Mouse (Mus musculus): ENCODE measurements around the gene Megf11. TPM values are rescaled to one million over a fixed set of nuclear protein-coding genes. Genes with fewer than 3 reads are reported as not detected.
"Not testable (repeated sequence)": the region's sequence is repeated elsewhere in the genome, so short reads cannot be mapped to it uniquely, and the experiment has no call there.

The Megf11 gene
- total RNA-seq, 2 experiments from 2014 or later = 0.74 to 1.3 TPM

DNA sequence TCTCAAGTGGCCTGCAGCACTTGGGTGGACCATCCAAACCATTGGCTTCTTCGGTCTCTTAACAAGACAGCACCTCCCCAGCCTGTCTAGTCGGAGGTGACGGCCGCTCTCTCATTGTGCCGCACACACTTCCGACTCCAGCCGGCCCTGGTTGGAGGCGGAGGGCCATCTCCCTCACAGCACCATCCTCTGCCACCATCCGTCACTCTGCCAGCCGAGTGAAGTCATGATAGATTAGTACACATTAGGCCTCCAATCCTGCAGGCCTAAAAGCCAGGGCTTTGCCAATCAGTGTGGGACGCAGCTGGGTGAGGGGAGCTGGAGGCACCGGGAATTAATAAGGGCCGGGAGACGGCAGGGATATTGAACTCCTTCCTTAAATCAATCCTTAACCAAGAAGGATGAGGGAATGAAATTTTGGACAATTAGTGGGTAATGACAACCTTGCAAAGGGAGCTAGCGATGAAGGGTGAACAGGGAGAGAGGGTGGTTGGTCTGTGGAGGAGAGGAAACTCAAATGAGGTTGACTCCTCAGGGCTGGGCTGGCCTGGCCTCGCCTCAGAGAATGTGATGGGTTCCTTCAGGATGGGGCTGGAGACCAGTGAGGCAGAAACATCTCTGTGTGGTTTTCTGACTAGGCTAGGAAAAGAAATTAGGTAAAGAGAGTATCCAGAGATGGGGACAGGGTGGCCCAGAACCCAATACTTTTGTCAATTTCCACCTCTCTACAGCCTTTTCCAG is 76.3 kb downstream of the Megf11 start:
- DNase-seq (ENCODE audit: low spot score in 2 of 2) = no peak

DNA sequence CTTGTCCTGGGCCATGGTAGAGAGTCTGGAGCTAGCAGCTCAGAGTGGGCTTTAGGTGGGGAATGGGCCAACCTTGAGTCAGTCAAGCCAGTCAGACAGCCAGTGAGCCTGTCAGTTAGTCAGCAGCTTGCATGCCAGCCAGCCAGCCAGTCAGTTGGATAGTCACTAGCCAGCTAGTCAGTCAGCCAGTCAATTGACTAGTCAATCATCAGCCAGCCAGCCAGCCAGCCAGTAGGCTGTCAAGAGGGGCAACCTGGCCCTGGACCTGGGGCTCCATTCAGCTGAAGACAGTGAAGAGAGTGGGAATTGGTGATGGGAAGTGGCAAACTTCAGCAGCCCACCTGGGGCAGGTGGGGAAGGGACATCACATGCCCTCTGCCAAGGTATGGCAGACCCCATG is 77.4 kb downstream of the Megf11 start:
- no peak for DNase-seq (ENCODE audit: low spot score in 2 of 2)

DNA sequence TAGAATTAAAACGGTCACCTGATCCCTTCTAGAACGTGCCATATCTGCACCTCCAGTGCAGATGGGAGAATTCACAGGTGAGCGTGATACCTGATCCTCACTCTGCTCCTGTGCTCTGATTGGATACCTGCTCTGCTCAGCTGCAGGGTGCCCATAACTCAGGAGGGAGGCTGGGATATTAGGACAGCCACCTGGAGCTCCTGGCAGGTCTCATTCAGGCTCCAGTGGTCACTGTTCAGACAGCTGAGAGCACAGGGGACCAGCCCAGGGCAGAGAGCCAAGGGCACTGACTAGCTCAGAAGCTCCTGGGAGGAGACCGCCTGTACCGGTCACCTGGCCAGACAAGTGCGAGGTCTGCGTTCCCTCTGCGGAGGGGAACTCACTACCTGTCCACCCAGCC is 80.7 kb downstream of the Megf11 start:
- no peak for DNase-seq (ENCODE audit: low spot score in 2 of 2)

DNA sequence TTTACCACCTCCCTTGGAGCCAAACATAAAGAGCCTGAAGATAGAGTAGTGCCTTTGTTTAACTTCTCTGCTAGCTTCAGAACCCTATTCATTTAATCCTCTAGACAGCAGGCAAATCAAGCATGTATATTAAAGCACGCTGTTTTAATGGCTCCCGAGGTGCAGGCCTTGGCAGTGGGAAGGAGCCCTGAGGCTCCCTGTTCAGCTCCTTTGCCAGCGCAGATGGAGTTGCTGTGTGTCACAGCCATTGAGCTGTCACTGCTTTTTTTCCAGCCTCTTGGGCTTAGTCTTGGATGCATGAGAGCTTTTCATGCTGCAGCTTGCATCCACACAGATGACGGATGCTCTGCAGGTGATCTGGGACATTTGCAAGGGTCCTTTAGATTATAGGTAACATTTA is 81.1 kb downstream of the Megf11 start:
- no peak for DNase-seq (ENCODE audit: low spot score in 2 of 2)

DNA sequence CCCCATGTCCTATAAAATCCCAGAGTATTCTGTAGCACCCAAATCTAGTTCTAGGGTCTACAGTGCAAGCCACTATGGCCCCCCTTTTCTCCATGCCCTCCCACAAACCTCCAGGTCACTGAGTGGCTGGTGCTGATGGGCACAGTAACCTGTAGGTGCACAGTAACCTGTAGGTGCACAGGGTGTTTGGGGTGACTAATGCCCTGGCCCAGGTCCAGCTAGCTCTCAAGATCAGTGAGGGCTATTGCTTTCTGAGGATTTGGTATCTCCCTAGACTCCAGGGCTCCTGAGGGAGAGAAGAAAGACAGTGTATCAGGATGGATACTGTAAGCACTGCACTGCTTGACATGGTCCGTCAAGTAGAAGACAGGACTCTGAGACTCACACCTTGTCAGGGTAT is 85.4 kb downstream of the Megf11 start:
- DNase-seq (ENCODE audit: low spot score in 2 of 2) = no peak

DNA sequence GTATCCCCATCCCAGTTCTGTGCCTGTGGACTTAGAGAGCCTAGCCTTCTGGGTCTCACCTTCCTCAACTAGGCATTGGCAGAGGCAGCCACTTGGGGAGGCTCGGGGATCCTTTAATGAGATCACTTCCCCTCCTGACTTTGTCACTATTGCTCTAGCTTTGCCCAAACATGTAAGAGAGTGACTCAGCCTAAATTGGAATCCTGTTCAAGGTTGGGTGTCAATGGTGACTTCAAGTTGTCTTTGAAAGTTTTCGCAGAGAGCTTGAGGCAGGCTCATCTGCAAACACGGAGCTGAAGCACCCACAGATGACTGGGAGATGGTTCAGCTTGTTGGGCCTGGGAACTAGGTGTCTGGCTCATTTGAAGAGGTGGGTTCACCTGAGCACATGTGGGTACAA is 85.9 kb downstream of the Megf11 start:
- peak in 1 of 2 experiments; percentile 15 for DNase-seq (ENCODE audit: low spot score in 2 of 2)

DNA sequence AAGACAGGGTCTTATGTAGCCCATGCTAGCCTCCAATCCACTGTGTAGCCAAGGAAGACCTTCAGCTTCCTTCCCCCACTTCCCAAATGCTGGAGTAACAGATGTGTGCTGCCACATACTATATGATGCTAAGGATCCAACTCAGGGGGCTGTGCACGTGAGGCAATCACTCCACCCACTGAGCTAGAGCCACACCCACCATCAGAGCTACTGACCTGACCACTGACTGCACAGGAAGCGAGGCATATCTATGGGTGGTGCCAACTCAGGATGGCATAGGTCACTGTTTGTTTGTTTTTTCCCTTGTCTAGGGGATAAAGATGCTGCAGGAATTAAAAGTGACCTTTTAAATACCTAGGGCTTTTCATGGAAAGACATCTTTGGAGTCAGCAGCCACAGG is 86.7 kb downstream of the Megf11 start:
- DNase-seq (ENCODE audit: low spot score in 2 of 2) = no peak

DNA sequence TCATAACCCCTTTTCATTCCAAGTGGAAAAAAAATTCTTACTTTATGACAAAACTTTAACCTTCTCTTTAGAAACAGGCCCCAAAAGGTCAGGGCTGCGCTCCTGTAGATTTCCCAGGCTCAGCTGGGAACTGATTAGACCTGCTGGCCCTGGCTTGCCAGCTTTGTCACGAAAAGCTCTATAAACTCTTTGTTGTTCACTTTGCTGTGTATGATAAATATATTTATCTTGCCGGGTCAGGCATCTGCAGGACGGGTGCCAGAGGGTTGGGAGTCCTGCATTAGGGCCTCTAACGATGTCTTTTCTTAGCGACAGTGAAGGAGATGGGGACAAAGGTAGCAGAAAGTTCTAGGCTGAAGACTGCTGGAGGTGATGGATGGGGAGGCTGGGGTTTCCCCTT is 87.3 kb downstream of the Megf11 start:
- no peak for DNase-seq (ENCODE audit: low spot score in 2 of 2)

DNA sequence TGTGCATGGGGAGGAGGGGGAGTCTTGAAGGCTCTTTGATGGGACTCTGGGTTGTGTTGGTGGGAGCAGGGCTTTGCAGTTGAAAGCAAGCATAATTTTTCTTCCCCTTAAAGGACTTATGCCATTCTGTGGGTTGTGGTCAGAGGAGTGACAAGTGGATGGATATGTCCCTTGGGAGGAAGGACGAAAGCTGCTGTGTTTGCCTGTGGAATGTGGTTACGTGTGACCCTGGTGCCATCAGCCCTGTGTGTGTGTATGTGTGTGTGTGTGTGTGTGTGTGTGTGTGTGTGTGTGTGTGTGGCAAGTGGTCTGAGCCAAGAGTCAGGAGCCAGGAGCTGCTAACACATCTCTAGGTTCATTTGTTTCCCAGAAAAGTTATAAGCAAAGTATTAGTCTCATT is 87.7 kb downstream of the Megf11 start:
- DNase-seq (ENCODE audit: low spot score in 2 of 2) = no peak

DNA sequence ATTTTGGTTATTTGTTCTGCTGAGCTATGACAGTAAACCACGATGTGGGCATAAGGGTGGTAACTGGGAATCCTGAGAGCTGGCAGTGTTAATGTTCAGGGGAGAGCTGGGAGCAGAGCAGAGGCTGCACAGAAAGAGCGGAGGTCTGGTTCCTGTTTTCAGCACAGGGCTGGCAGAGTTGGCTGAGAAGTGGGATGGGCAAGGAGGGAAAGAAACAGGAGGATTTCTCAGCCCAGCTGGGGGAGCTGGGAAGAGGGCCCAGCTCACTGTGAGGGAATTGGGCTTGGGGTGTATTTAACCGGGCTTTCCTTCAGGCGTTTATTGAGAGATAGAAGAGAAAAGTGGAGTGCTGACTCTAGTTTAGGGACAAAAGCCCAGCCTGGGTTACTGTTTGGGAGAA is 88.3 kb downstream of the Megf11 start:
- no peak for DNase-seq (ENCODE audit: low spot score in 2 of 2)

DNA sequence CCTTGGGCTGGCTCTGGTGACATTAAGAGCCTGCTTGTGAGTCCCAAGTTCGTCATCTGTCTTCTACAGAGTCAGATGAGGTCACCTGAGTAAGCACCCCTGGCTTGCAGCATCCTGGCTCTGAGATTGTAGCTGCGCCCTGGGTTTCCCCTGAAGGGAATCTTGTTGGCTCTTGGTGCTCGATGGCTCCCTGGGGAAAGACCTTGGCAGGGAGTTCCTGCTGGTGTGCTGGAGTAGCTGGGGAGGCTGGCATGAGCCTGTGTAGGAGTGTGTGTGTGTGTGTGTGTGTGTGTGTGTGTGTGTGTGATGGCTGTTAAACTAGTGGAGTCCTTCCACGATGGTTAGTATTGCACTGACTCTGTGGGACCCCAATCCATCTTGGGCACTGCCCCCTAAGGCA is 88.7 kb downstream of the Megf11 start:
- peak in 1 of 2 experiments; percentile 47 for DNase-seq (ENCODE audit: low spot score in 2 of 2)

DNA sequence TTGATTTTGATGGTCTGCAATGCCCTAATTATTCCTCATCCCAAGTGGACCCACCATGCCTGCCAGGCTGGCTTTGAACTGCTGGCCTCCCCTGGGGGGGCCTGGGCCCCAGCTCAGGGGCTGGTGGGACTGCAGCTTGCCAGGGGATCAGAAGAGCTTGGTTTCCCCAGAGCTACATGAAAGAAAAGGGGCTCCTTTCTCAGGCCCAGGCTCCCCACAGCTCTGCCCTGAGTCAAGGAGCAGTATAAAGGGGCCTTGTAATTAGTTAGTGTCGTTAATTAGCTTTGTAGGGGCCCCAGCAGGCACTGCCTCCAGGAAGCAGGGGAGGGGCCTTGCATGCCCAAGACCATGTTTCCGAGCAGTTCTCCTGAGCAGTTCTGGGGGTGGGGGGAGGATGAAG is 90.5 kb downstream of the Megf11 start:
- DNase-seq (ENCODE audit: low spot score in 2 of 2) = no peak

DNA sequence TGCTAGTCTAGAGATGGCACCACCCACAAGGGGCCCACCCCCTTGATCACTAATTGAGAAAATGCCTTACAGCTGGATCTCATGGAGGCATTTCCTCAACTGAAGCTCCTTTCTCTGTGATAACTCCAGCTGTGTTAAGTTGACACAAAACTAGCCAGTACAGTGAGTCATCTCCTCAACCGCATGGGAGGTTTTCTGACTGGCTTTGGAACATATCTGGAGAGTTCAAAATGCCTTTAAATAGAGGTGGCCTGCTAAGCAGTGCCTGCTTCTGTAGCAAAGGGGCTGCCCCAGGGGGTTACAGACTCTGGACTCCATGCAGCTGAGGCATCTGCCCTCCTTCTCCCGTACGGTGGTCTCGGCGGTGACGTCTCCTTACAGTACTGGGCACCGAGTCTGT is 92.0 kb downstream of the Megf11 start:
- not testable (repeated sequence) for DNase-seq (ENCODE audit: low spot score in 2 of 2)

DNA sequence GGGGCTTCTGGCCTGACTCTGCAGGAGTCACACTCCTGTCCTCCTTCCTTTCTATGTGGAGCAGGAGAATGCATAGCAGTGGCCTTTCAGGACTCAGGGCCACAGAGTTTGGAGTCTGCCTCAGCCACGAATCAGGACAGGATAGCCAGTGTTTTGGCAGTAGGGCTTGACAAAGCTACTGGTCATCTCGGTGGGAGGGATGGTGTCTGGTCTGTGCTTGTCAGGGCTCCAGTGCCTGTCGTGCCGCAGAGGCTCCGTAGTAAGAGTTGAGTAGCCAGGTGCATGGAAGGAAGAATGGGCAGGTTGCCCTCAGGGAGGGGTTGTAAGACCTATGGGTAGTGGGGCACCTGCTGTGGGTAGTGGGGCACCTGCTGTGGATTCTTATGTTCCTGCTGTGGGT is 96.7 kb downstream of the Megf11 start:
- DNase-seq (ENCODE audit: low spot score in 2 of 2) = no peak

DNA sequence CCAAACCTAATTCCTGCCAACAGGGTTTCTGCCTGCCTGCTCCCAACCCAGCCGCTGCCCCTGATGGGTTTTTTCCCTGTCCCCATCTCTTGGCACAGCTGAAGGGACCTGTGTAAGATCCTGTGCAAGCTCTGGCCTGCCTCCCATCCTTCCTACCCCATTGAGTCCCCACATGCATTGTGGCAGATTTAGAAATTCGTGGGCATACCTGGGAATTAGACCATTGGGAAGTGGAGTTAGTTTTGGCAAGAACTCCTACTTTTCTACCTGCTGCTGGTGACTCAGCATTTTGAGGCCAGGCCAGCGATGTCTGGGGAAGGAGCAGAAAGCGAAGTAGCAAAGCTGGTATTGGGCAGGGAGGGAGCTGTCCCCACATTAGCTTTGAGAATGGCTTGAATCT is 102.0 kb downstream of the Megf11 start:
- DNase-seq (ENCODE audit: low spot score in 2 of 2) = no peak

DNA sequence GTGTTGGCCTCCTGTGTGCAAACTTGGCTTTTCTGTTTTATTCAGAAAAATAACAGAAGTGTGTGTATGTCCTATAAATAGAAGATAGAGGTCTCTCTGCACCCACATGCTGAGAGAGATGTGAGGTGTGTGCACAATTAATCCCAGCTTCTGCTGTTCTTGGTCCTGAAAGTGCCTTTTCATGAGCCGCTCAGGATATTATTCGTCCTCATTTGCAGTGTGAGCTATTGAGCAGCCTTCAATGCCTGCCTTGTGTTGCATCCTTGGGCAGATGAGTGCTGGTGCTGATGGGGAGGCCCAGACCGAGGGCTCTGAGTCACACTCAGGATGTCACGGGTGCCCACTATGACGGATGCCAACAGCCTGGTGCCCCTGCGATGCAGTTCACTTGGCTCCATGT is 109.2 kb downstream of the Megf11 start:
- no peak for DNase-seq (ENCODE audit: low spot score in 2 of 2)

DNA sequence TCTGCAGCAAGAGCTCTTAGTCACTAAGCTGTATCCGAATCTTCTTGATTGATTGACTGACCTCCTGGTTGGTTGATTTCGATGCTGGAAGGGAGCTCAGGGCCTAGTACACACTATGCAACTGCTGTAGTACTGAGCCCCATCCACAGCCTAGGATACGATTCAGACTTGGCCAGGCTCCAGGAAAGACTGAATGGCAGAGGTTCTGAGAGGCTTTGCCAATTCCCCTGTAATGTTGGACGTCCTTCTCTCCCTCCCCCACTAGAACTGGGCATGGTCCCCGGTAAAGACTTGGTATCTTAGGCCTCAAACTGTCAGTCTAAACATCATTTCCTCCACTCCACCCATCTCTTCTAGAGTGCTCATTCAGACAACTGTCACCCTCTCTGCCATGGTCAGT is 113.5 kb downstream of the Megf11 start:
- peak in 1 of 2 experiments; percentile 27 for DNase-seq (ENCODE audit: low spot score in 2 of 2)

DNA sequence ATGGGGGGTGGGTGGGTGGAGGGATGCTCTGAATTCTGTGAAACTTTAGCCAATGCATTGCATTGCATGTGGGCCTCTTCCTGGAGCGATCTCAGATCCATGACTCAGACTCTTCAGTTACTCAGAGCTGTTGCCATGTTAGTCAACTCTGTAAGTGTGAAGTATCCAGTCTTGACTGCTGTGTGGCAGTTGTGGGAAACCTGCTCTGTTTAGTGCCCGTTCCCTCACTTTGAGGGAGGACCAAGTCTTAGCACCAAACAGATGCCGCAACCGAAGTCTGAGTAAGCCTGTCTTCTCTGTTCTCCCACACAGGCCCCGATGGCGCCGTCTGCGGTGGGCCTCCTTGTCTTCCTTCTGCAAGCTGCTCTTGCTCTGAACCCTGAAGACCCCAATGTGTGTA is 115.8 kb downstream of the Megf11 start:
- no peak for DNase-seq (ENCODE audit: low spot score in 2 of 2)

DNA sequence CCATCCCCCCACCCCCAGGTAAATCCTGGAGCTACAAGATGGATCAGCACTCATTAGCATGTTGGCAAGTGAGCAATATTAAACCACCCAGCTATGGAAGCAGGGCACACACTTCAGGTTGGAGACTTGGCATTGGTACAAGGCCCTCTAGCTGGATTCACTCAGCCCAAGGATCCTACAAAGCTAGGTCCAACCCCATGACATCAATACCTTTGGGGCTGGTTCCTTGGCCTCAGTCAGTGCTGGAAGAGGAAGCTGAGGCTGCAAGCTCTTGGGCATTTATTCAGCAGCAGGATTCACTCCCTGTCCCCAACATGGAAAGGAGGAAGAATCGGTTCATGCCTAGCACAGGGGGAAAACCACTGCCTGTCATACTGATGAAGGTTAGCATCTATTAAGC is 118.6 kb downstream of the Megf11 start:
- DNase-seq (ENCODE audit: low spot score in 2 of 2) = no peak

DNA sequence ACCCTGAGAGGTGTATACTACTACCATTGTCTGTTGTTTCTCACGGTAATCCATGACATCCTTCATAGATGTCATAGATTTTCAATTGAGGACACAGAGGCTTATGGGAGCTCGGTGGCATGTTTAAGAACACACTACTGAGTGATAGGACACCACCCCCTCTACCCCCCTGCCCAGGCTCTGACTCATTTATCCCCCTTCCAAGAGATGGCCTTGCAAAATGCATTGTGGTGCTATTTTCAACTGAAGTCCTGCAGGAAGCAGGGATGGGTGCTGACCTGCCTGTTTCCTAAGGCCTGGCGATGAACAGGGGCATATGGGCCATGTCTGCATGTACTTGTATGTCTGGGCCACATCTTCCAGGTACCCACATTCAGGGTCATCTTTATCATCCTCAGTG is 119.0 kb downstream of the Megf11 start:
- DNase-seq (ENCODE audit: low spot score in 2 of 2) = peak in 1 of 2 experiments; percentile 11

DNA sequence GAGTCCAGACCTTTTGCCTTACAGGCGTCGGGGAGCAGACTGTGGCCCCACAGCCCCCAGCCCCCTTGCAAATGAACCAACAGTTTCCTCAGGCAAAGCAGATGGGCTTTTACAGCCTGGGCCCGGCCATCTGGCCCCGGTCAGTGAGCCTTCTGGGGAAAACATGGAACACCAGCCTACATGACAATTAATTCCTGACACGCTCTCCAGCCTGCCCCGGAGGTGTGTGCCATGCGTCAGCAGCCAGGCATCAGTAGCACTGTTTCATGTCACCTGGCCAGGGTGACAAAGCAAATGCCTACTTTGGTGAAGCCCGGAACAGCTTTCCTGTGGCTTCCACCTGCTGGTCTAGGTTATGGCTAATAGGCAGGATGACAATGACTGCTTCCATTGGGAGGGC is 119.5 kb downstream of the Megf11 start:
- DNase-seq (ENCODE audit: low spot score in 2 of 2) = no peak

DNA sequence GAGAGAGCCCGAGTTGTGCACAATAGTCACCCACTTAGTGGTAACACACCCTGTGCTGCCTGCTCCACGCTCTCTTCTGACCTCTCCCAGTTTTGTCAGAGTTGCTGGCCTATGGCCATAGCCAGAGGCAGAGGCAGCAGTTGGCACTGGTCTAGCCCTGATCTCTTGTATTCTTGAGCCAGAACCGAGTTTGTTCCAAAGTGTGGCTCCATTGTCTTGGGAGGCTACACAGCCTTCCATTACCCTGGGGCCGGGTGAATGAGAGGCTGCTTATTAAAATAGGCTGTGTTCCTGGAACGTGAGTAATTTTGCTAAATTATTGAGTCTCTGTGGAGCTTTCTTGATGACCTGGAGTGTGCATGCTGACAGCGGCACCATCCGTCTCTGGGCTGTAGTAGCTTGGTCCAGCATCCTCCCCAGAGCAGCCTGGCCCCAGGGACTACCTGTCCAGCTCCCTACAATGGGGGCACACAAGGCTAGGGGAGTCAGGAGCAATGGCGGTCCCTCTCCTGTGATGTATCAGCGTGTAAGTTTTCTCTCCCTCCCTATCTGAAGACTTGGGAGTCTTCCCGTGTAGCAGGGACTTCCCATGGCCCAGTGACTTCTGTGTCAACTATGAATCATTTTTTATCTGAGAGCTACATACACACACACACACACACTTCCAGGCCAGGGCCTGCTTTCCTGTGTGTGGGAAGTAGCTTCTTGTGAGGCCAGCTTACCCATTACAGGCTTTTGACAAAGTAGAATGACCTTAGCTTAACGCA is 121.2 kb downstream of the Megf11 start:
- no peak for DNase-seq (ENCODE audit: low spot score in 2 of 2)

DNA sequence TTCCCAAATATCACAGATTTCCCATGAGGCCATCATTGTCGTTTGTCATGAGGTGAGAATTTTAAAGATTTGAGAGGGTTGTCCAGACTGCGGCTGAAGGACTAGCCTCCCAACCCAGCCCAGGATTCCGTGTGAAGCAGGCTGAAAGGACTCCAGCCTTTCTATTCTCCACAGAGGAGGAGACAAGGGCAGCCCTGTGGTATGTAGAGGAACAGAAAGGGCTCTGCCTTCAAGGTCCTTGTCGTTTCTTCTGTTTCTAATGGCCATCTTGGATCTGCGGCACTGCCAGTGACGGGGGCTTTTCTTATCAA is 121.7 kb downstream of the Megf11 start:
- DNase-seq (ENCODE audit: low spot score in 2 of 2) = no peak

All from adrenal gland, adult 18-20 months (tissue).